Mouse (Mus musculus): Measurements from ENCODE around the gene Kcnj15. TPM values are rescaled to one million over a fixed set of nuclear protein-coding genes. Genes with fewer than 3 reads are reported as not detected.

Gene Kcnj15
- polyA plus RNA-seq, 1 experiment from 2014 or later, result 1.1 TPM

- no peak overlapping the region for H3K27ac ChIP-seq (ENCODE audit: poor library complexity, severe bottlenecking)
- no peaks in the 10 kb centered on the region for H3K36me3 ChIP-seq
- peaks cover 29% of the 10 kb centered on the region for H3K4me1 ChIP-seq (replicated peaks)
- no peak overlapping the region for H3K4me3 ChIP-seq
- no peak for ATAC-seq (ENCODE audit: insufficient number of reproducible peaks, low FRiP score)
- no peaks in the 10 kb centered on the region for H3K27me3 ChIP-seq (replicated peaks)
- WGBS, result 52% methylated on average over 3 of the region's 3 CpGs
- H3K9ac ChIP-seq, result no peak overlapping the region
- no peaks in the 10 kb centered on the region for H3K9me3 ChIP-seq (replicated peaks)
- H3K4me2 ChIP-seq, result no peak overlapping the region
These were observed 11.9 kb upstream of the Kcnj15 start for GRCm38 (mm10) chr16:95245499-95245898.

- no peak overlapping the region for H3K27ac ChIP-seq (ENCODE audit: poor library complexity, severe bottlenecking)
- H3K9ac ChIP-seq, result no peak overlapping the region
- no peak for ATAC-seq (ENCODE audit: insufficient number of reproducible peaks, low FRiP score)
- H3K9me3 ChIP-seq (replicated peaks), result no peaks in the 10 kb centered on the region
- H3K4me2 ChIP-seq, result no peak overlapping the region
- H3K27me3 ChIP-seq (replicated peaks), result no peaks in the 10 kb centered on the region
- 65% methylated on average over 5 of the region's 5 CpGs for whole genome bisulfite sequencing
- H3K36me3 ChIP-seq, result no peaks in the 10 kb centered on the region
- H3K4me3 ChIP-seq, result no peak overlapping the region
- H3K4me1 ChIP-seq (replicated peaks), result peaks cover 16% of the 10 kb centered on the region
These were observed 8.7 kb upstream of the Kcnj15 start for GRCm38 (mm10) chr16:95248646-95249045.

- no peaks in the 10 kb centered on the region for H3K36me3 ChIP-seq
- no peak overlapping the region for H3K4me2 ChIP-seq
- WGBS, result 63% methylated on average over 2 of the region's 2 CpGs
- H3K27me3 ChIP-seq (replicated peaks), result no peaks in the 10 kb centered on the region; the same call in 1 of the 2 replicates
- no peak overlapping the region for H3K4me3 ChIP-seq
- no peak for ATAC-seq (ENCODE audit: insufficient number of reproducible peaks, low FRiP score)
- no peaks in the 10 kb centered on the region for H3K9me3 ChIP-seq (replicated peaks)
- H3K9ac ChIP-seq, result no peak overlapping the region
- no peaks in the 10 kb centered on the region for H3K4me1 ChIP-seq (replicated peaks)
- H3K27ac ChIP-seq (ENCODE audit: poor library complexity, severe bottlenecking), result no peak overlapping the region
These were observed 710 bp upstream of the Kcnj15 start for GRCm38 (mm10) chr16:95256648-95257047.

GRCm38 (mm10) chr16:95258100-95258499 lies 742 bp downstream of the Kcnj15 start:
- Histone ChIP-seq H3K4me1 (replicated peaks) (no peaks in the 10 kb centered on the region), H3K4me2 (no peak overlapping the region), H3K27ac (ENCODE audit: poor library complexity, severe bottlenecking) (no peak overlapping the region)

GRCm38 (mm10) chr16:95259505-95259904 lies 2.1 kb downstream of the Kcnj15 start:
- no peaks in the 10 kb centered on the region for H3K36me3 ChIP-seq
- no peaks in the 10 kb centered on the region; the same call in 1 of the 2 replicates for H3K27me3 ChIP-seq (replicated peaks)
- no peaks in the 10 kb centered on the region for H3K9me3 ChIP-seq (replicated peaks)
- H3K4me3 ChIP-seq, result no peak overlapping the region
- H3K9ac ChIP-seq, result no peak overlapping the region
- H3K4me2 ChIP-seq, result no peak overlapping the region
- no peaks in the 10 kb centered on the region for H3K4me1 ChIP-seq (replicated peaks)
- 57% methylated on average over 4 of the region's 4 CpGs for WGBS
- no peak overlapping the region for H3K27ac ChIP-seq (ENCODE audit: poor library complexity, severe bottlenecking)
- ATAC-seq (ENCODE audit: insufficient number of reproducible peaks, low FRiP score), result no peak

More at GRCm38 (mm10) chr16:95258100-95258499, 742 bp downstream of the Kcnj15 start:
- Histone ChIP-seq H3K9ac (no peak overlapping the region), H3K36me3 (no peaks in the 10 kb centered on the region), H3K27me3 (replicated peaks) (no peaks in the 10 kb centered on the region; the same call in 1 of the 2 replicates), H3K4me3 (no peak overlapping the region), H3K9me3 (replicated peaks) (no peaks in the 10 kb centered on the region)
- 27% methylated on average over 4 of the region's 4 CpGs for WGBS
- no peak for ATAC-seq (ENCODE audit: insufficient number of reproducible peaks, low FRiP score)

GRCm38 (mm10) chr16:95260693-95261092 lies 3.3 kb downstream of the Kcnj15 start:
- Histone ChIP-seq H3K9ac (no peak overlapping the region), H3K4me1 (replicated peaks) (no peaks in the 10 kb centered on the region), H3K36me3 (no peaks in the 10 kb centered on the region), H3K4me2 (no peak overlapping the region), H3K9me3 (replicated peaks) (no peaks in the 10 kb centered on the region), H3K4me3 (no peak overlapping the region), H3K27me3 (replicated peaks) (no peaks in the 10 kb centered on the region), H3K27ac (ENCODE audit: poor library complexity, severe bottlenecking) (no peak overlapping the region)
- 69% methylated on average over 5 of the region's 5 CpGs for WGBS
- ATAC-seq (ENCODE audit: insufficient number of reproducible peaks, low FRiP score), result no peak

GRCm38 (mm10) chr16:95261807-95262206 lies 4.4 kb downstream of the Kcnj15 start:
- H3K9me3 ChIP-seq (replicated peaks), result no peaks in the 10 kb centered on the region
- H3K27ac ChIP-seq (ENCODE audit: poor library complexity, severe bottlenecking), result no peak overlapping the region
- H3K4me2 ChIP-seq, result no peak overlapping the region
- no peak overlapping the region for H3K4me3 ChIP-seq
- no peaks in the 10 kb centered on the region for H3K36me3 ChIP-seq
- 63% methylated on average over 4 of the region's 4 CpGs for WGBS
- no peak overlapping the region for H3K9ac ChIP-seq
- no peaks in the 10 kb centered on the region for H3K4me1 ChIP-seq (replicated peaks)
- no peaks in the 10 kb centered on the region for H3K27me3 ChIP-seq (replicated peaks)
- no peak for ATAC-seq (ENCODE audit: insufficient number of reproducible peaks, low FRiP score)

GRCm38 (mm10) chr16:95262706-95263363 lies 5.5 kb downstream of the Kcnj15 start:
- WGBS, result 68% methylated on average over 15 of the region's 15 CpGs
- Histone ChIP-seq H3K27me3 (replicated peaks) (no peaks in the 10 kb centered on the region), H3K9ac (no peak overlapping the region), H3K4me2 (no peak overlapping the region), H3K4me3 (no peak overlapping the region), H3K27ac (ENCODE audit: poor library complexity, severe bottlenecking) (no peak overlapping the region), H3K36me3 (no peaks in the 10 kb centered on the region), H3K9me3 (replicated peaks) (no peaks in the 10 kb centered on the region), H3K4me1 (replicated peaks) (0 out of 2 replicates have a peak, but pooled peaks cover 4% of the 10 kb centered on the region)
- no peak for ATAC-seq (ENCODE audit: insufficient number of reproducible peaks, low FRiP score)

GRCm38 (mm10) chr16:95264324-95264723 lies 7.0 kb downstream of the Kcnj15 start:
- 47% methylated on average over 5 of the region's 5 CpGs for WGBS
- Histone ChIP-seq H3K27me3 (replicated peaks) (no peaks in the 10 kb centered on the region), H3K9me3 (replicated peaks) (no peaks in the 10 kb centered on the region), H3K4me3 (no peak overlapping the region), H3K36me3 (no peaks in the 10 kb centered on the region), H3K9ac (no peak overlapping the region), H3K27ac (ENCODE audit: poor library complexity, severe bottlenecking) (no peak overlapping the region), H3K4me1 (replicated peaks) (0 out of 2 replicates have a peak, but pooled peaks cover 4% of the 10 kb centered on the region), H3K4me2 (no peak overlapping the region)
- no peak for ATAC-seq (ENCODE audit: insufficient number of reproducible peaks, low FRiP score)

GRCm38 (mm10) chr16:95267481-95268183 lies 10.3 kb downstream of the Kcnj15 start:
- Histone ChIP-seq H3K9me3 (replicated peaks) (no peaks in the 10 kb centered on the region), H3K27me3 (replicated peaks) (no peaks in the 10 kb centered on the region), H3K4me2 (no peak overlapping the region), H3K27ac (ENCODE audit: poor library complexity, severe bottlenecking) (no peak overlapping the region), H3K4me3 (no peak overlapping the region), H3K4me1 (replicated peaks) (0 out of 2 replicates have a peak, but pooled peaks cover 4% of the 10 kb centered on the region), H3K36me3 (no peaks in the 10 kb centered on the region), H3K9ac (no peak overlapping the region)
- ATAC-seq (ENCODE audit: insufficient number of reproducible peaks, low FRiP score), result no peak
- WGBS, result 44% methylated on average over 11 of the region's 11 CpGs

GRCm38 (mm10) chr16:95269610-95270009 lies 12.3 kb downstream of the Kcnj15 start:
- 63% methylated on average over 6 of the region's 6 CpGs for WGBS

More at GRCm38 (mm10) chr16:95269610-95270009, 12.3 kb downstream of the Kcnj15 start:
- Histone ChIP-seq H3K9me3 (replicated peaks) (no peaks in the 10 kb centered on the region), H3K4me2 (no peak overlapping the region), H3K9ac (no peak overlapping the region), H3K27me3 (replicated peaks) (no peaks in the 10 kb centered on the region), H3K27ac (ENCODE audit: poor library complexity, severe bottlenecking) (no peak overlapping the region), H3K36me3 (no peaks in the 10 kb centered on the region), H3K4me3 (no peak overlapping the region), H3K4me1 (replicated peaks) (0 out of 2 replicates have a peak, but pooled peaks cover 4% of the 10 kb centered on the region)
- no peak for ATAC-seq (ENCODE audit: insufficient number of reproducible peaks, low FRiP score)

All from heart, embryonic 12.5 days (tissue).